Mouse (Mus musculus): ENCODE data around the gene Col17a1. TPM values are rescaled to one million over a fixed set of nuclear protein-coding genes. Genes with fewer than 3 reads are reported as not detected.
A peak's percentile ranks its signal among the peaks of the same experiment; 100 is the strongest.

The Col17a1 gene
- polyA plus RNA-seq, 1 experiment = 0.23 TPM

- Histone ChIP-seq H3K4me3 (ENCODE audit: insufficient read depth, low read length) (no peak overlapping the region), H3K4me1 (ENCODE audit: control insufficient read depth, insufficient read depth, low read length) (no peaks in the 10 kb centered on the region; the same call in 1 of the 2 replicates), H3K27ac (ENCODE audit: insufficient read depth, low read length) (no peak overlapping the region)
- no peak for TF ChIP-seq CTCF (IDR thresholded peaks at IDR 0.05; ENCODE audit: borderline replicate concordance, insufficient read depth, low read length)
- no peak for TF ChIP-seq POLR2A (IDR thresholded peaks at IDR 0.05; ENCODE audit: low read depth, low read length)
Measured at GRCm38 (mm10) chr19:47710376-47710775, 18.5 kb upstream of the Col17a1 start.

GRCm38 (mm10) chr19:47705772-47706309, 13.9 kb upstream of the Col17a1 start:
- no peak for TF ChIP-seq CTCF (IDR thresholded peaks at IDR 0.05; ENCODE audit: borderline replicate concordance, insufficient read depth, low read length)
- TF ChIP-seq POLR2A (IDR thresholded peaks at IDR 0.05; ENCODE audit: low read depth, low read length) = no peak
- no peak overlapping the region for H3K27ac ChIP-seq (ENCODE audit: insufficient read depth, low read length)

GRCm38 (mm10) chr19:47705080-47705771, 13.3 kb upstream of the Col17a1 start:
- TF ChIP-seq CTCF (IDR thresholded peaks at IDR 0.05; ENCODE audit: borderline replicate concordance, insufficient read depth, low read length) (no peak), POLR2A (IDR thresholded peaks at IDR 0.05; ENCODE audit: low read depth, low read length) (no peak)
- Histone ChIP-seq H3K4me1 (ENCODE audit: control insufficient read depth, insufficient read depth, low read length) (no peaks in the 10 kb centered on the region; the same call in 1 of the 2 replicates), H3K27ac (ENCODE audit: insufficient read depth, low read length) (no peak overlapping the region), H3K4me3 (ENCODE audit: insufficient read depth, low read length) (no peak overlapping the region)

More at GRCm38 (mm10) chr19:47705772-47706309, 13.9 kb upstream of the Col17a1 start:
- H3K4me1 ChIP-seq (ENCODE audit: control insufficient read depth, insufficient read depth, low read length) = no peaks in the 10 kb centered on the region
- no peak overlapping the region for H3K4me3 ChIP-seq (ENCODE audit: insufficient read depth, low read length)

- Histone ChIP-seq H3K4me3 (ENCODE audit: insufficient read depth, low read length) (no peak overlapping the region), H3K4me1 (ENCODE audit: control insufficient read depth, insufficient read depth, low read length) (peaks cover 9% of the 10 kb centered on the region; the same call in 1 of the 2 replicates), H3K27ac (ENCODE audit: insufficient read depth, low read length) (no peak overlapping the region)
- TF ChIP-seq CTCF (IDR thresholded peaks at IDR 0.05; ENCODE audit: borderline replicate concordance, insufficient read depth, low read length) (no peak), POLR2A (IDR thresholded peaks at IDR 0.05; ENCODE audit: low read depth, low read length) (no peak)
Measured at GRCm38 (mm10) chr19:47700509-47700908, 8.6 kb upstream of the Col17a1 start.

GRCm38 (mm10) chr19:47699743-47700142, 7.8 kb upstream of the Col17a1 start:
- Histone ChIP-seq H3K27ac (ENCODE audit: insufficient read depth, low read length) (peak overlapping the region; percentile 81), H3K4me3 (ENCODE audit: insufficient read depth, low read length) (no peak overlapping the region), H3K4me1 (ENCODE audit: control insufficient read depth, insufficient read depth, low read length) (peaks cover 9% of the 10 kb centered on the region; the same call in 1 of the 2 replicates)
- no peak for TF ChIP-seq POLR2A (IDR thresholded peaks at IDR 0.05; ENCODE audit: low read depth, low read length)
- no peak for TF ChIP-seq CTCF (IDR thresholded peaks at IDR 0.05; ENCODE audit: borderline replicate concordance, insufficient read depth, low read length)

- H3K4me3 ChIP-seq (ENCODE audit: insufficient read depth, low read length) = no peak overlapping the region
- TF ChIP-seq POLR2A (IDR thresholded peaks at IDR 0.05; ENCODE audit: low read depth, low read length) (no peak), CTCF (IDR thresholded peaks at IDR 0.05; ENCODE audit: borderline replicate concordance, insufficient read depth, low read length) (no peak)
- no peak overlapping the region for H3K27ac ChIP-seq (ENCODE audit: insufficient read depth, low read length)
- H3K4me1 ChIP-seq (ENCODE audit: control insufficient read depth, insufficient read depth, low read length) = peaks cover 9% of the 10 kb centered on the region; the same call in 1 of the 2 replicates
Measured at GRCm38 (mm10) chr19:47698266-47698665, 6.4 kb upstream of the Col17a1 start.

GRCm38 (mm10) chr19:47697067-47697466, 5.2 kb upstream of the Col17a1 start:
- TF ChIP-seq CTCF (IDR thresholded peaks at IDR 0.05; ENCODE audit: borderline replicate concordance, insufficient read depth, low read length) (no peak), POLR2A (IDR thresholded peaks at IDR 0.05; ENCODE audit: low read depth, low read length) (no peak)
- H3K4me1 ChIP-seq (ENCODE audit: control insufficient read depth, insufficient read depth, low read length) = peaks cover 9% of the 10 kb centered on the region; the same call in 1 of the 2 replicates
- H3K27ac ChIP-seq (ENCODE audit: insufficient read depth, low read length) = no peak overlapping the region
- no peak overlapping the region for H3K4me3 ChIP-seq (ENCODE audit: insufficient read depth, low read length)

GRCm38 (mm10) chr19:47696411-47696810, 4.5 kb upstream of the Col17a1 start:
- peaks cover 9% of the 10 kb centered on the region; the same call in 1 of the 2 replicates for H3K4me1 ChIP-seq (ENCODE audit: control insufficient read depth, insufficient read depth, low read length)
- TF ChIP-seq POLR2A (IDR thresholded peaks at IDR 0.05; ENCODE audit: low read depth, low read length) = no peak
- TF ChIP-seq CTCF (IDR thresholded peaks at IDR 0.05; ENCODE audit: borderline replicate concordance, insufficient read depth, low read length) = no peak
- no peak overlapping the region for H3K4me3 ChIP-seq (ENCODE audit: insufficient read depth, low read length)
- H3K27ac ChIP-seq (ENCODE audit: insufficient read depth, low read length) = no peak overlapping the region

- TF ChIP-seq POLR2A (IDR thresholded peaks at IDR 0.05; ENCODE audit: low read depth, low read length) (no peak), CTCF (IDR thresholded peaks at IDR 0.05; ENCODE audit: borderline replicate concordance, insufficient read depth, low read length) (no peak)
- no peak overlapping the region for H3K27ac ChIP-seq (ENCODE audit: insufficient read depth, low read length)
- no peak overlapping the region for H3K4me3 ChIP-seq (ENCODE audit: insufficient read depth, low read length)
- peaks cover 9% of the 10 kb centered on the region; the same call in 1 of the 2 replicates for H3K4me1 ChIP-seq (ENCODE audit: control insufficient read depth, insufficient read depth, low read length)
Measured at GRCm38 (mm10) chr19:47695725-47696124, 3.8 kb upstream of the Col17a1 start.

- Histone ChIP-seq H3K4me1 (ENCODE audit: control insufficient read depth, insufficient read depth, low read length) (no peaks in the 10 kb centered on the region), H3K4me3 (ENCODE audit: insufficient read depth, low read length) (no peak overlapping the region), H3K27ac (ENCODE audit: insufficient read depth, low read length) (no peak overlapping the region)
- no peak for TF ChIP-seq CTCF (IDR thresholded peaks at IDR 0.05; ENCODE audit: borderline replicate concordance, insufficient read depth, low read length)
- TF ChIP-seq POLR2A (IDR thresholded peaks at IDR 0.05; ENCODE audit: low read depth, low read length) = no peak
Measured at GRCm38 (mm10) chr19:47689592-47689991, 2.3 kb downstream of the Col17a1 start.
